Mouse (Mus musculus) heart, postnatal 0 days (tissue): ENCODE measurements around the gene Dnah17. TPM values are rescaled to one million over a fixed set of nuclear protein-coding genes. Genes with fewer than 3 reads are reported as not detected.

Experiments
- ATAC-seq: fragments of 200-750 bp; cut with Nextera tagmentation; 2 replicates; pipeline ENCODE4 v1.8.0; 2017; ENCODE audit warnings: low read depth, moderate number of reproducible peaks, moderate library complexity; ENCODE audit not compliant: insufficient read depth
- DNase-seq: peaks from one replicate; pipeline ENCODE4 v3.0.0-alpha.2; 2016; ENCODE audit warnings: low spot score
- H3K27ac ChIP-seq: fragments of 300-500 bp; sonication (generic); 2 replicates; pipeline ENCODE4 v1.5.1; 2014; ENCODE audit warnings: low read depth, mild to moderate bottlenecking
- H3K27me3 ChIP-seq: fragments of 300-500 bp; sonication (generic); 2 replicates; pipeline ENCODE4 v1.6.1; 2014; ENCODE audit warnings: low read length, mixed read lengths; ENCODE audit not compliant: control insufficient read depth, insufficient read depth
- H3K36me3 ChIP-seq: fragments of 300-500 bp; sonication (generic); replicated peaks from 2 replicates; pipeline ENCODE4 v1.6.1; 2014; ENCODE audit warnings: low read length, mixed read lengths; ENCODE audit not compliant: control insufficient read depth, insufficient read depth
- H3K4me1 ChIP-seq: fragments of 300-500 bp; sonication (generic); 2 replicates; pipeline ENCODE4 v1.6.1; 2014; ENCODE audit warnings: antibody characterized with exemption; ENCODE audit not compliant: control insufficient read depth, insufficient read depth
- H3K4me2 ChIP-seq: fragments of 300-500 bp; sonication (generic); 2 replicates; pipeline ENCODE4 v1.6.1; 2014; ENCODE audit warnings: low read depth, mild to moderate bottlenecking, low read length, moderate library complexity
- H3K4me3 ChIP-seq: fragments of 300-500 bp; sonication (generic); 2 replicates; pipeline ENCODE4 v1.5.1; 2014; ENCODE audit warnings: low read depth, low read length
- H3K9ac ChIP-seq: fragments of 300-500 bp; sonication (generic); replicated peaks from 2 replicates; pipeline ENCODE4 v1.6.1; 2014; ENCODE audit warnings: low read depth, low read length, mixed read lengths
- H3K9me3 ChIP-seq: fragments of 300-500 bp; sonication (generic); replicated peaks from 2 replicates; pipeline ENCODE4 v1.6.1; 2016; ENCODE audit warnings: low read length; ENCODE audit not compliant: control insufficient read depth
- CTCF ChIP-seq: IDR thresholded peaks from 2 replicates; pipeline ENCODE4 v1.5.1; 2016; ENCODE audit warnings: antibody characterized with exemption, control low read depth, low read depth
- EP300 ChIP-seq: IDR thresholded peaks from 2 replicates; pipeline ENCODE4 v1.6.1; 2016; ENCODE audit warnings: antibody characterized with exemption, low read depth
- WGBS: fragments of 180-500 bp; shearing (Covaris S2); extraction: QIAGEN DNeasy Blood & Tissue Kit; methylation state at CpG from one replicate; pipeline ENCODE4 v1.1.7; 2014; 5-methylcytosine and 5-hydroxymethylcytosine counted together
- polyA plus RNA-seq: library from polyadenylated mRNA; unstranded; fragments of >200 nt; fragmentation: Nextera tagmentation; extraction: Ambion mirVana; gene quantifications from 2 replicates; pipeline ENCODE4 v1.2.1, GENCODE M21; 2015
- total RNA-seq: library from RNA; depleted of rRNA; stranded (reverse); fragments of >200 nt; gene quantifications from 2 replicates; pipeline ENCODE4 v1.2.3, GENCODE M21; 2014; ENCODE audit warnings: low replicate concordance

Gene Dnah17
- total and polyA plus RNA-seq, 2 experiments from 2014 or later = 0.04 TPM; not detected in 1

- 0 out of 2 replicates have a peak, but pooled peaks cover 3% of the 10 kb centered on the region for H3K9me3 ChIP-seq
- H3K27ac ChIP-seq = peak overlapping the region; percentile 86
- 32% methylated on average over 2 of the region's 2 CpGs for WGBS
- peaks cover 26% of the 10 kb centered on the region for H3K36me3 ChIP-seq
- H3K4me2 ChIP-seq = no peak overlapping the region
- TF ChIP-seq CTCF = no peak
- no peak for TF ChIP-seq EP300
- ATAC-seq = peak; percentile 79
- no peak overlapping the region for H3K4me3 ChIP-seq
- peaks cover 15% of the 10 kb centered on the region; the same call in 1 of the 2 replicates for H3K4me1 ChIP-seq
- peak overlapping the region; percentile 36; the same call in 1 of the 2 replicates for H3K9ac ChIP-seq
- H3K27me3 ChIP-seq = no peaks in the 10 kb centered on the region
- peak; percentile 63 for DNase-seq
Observed at GRCm38 (mm10) chr11:118160763-118161162, 30.3 kb upstream of the Dnah17 start.

GRCm38 (mm10) chr11:118158753-118159152, 28.3 kb upstream of the Dnah17 start:
- no peaks in the 10 kb centered on the region for H3K27me3 ChIP-seq
- no peak overlapping the region for H3K27ac ChIP-seq
- no peak for DNase-seq
- H3K4me1 ChIP-seq = peaks cover 17% of the 10 kb centered on the region; the same call in 1 of the 2 replicates
- peaks cover 6% of the 10 kb centered on the region for H3K36me3 ChIP-seq
- no peak for ATAC-seq
- H3K9me3 ChIP-seq = 0 out of 2 replicates have a peak, but pooled peaks cover 4% of the 10 kb centered on the region
- no peak overlapping the region for H3K9ac ChIP-seq
- H3K4me3 ChIP-seq = no peak overlapping the region
- TF ChIP-seq EP300 (no peak), CTCF (no peak)
- 63% methylated on average over 4 of the region's 4 CpGs for WGBS
- H3K4me2 ChIP-seq = no peak overlapping the region

- Histone ChIP-seq H3K4me3 (no peak overlapping the region), H3K27me3 (no peaks in the 10 kb centered on the region), H3K36me3 (no peaks in the 10 kb centered on the region), H3K4me1 (peaks cover 23% of the 10 kb centered on the region), H3K9me3 (0 out of 2 replicates have a peak, but pooled peaks cover 4% of the 10 kb centered on the region), H3K9ac (no peak overlapping the region), H3K4me2 (no peak overlapping the region), H3K27ac (no peak overlapping the region)
- no peak for ATAC-seq
- TF ChIP-seq EP300 (no peak), CTCF (no peak)
- WGBS = 82% methylated on average over 8 of the region's 8 CpGs
- DNase-seq = no peak
Observed at GRCm38 (mm10) chr11:118156480-118157060, 26.1 kb upstream of the Dnah17 start.

GRCm38 (mm10) chr11:118152964-118153363, 22.5 kb upstream of the Dnah17 start:
- H3K9ac ChIP-seq = no peak overlapping the region
- no peak overlapping the region for H3K4me3 ChIP-seq
- H3K27me3 ChIP-seq = no peaks in the 10 kb centered on the region
- 37% methylated on average over 4 of the region's 4 CpGs for WGBS
- H3K4me1 ChIP-seq = peaks cover 31% of the 10 kb centered on the region
- ATAC-seq (peak; percentile 54; the same call in 1 of the 2 replicates), DNase-seq (peak; percentile 48)
- no peak overlapping the region for H3K4me2 ChIP-seq
- TF ChIP-seq CTCF (no peak), EP300 (no peak)
- H3K36me3 ChIP-seq = no peaks in the 10 kb centered on the region
- H3K27ac ChIP-seq = peak overlapping the region; percentile 40
- 0 out of 2 replicates have a peak, but pooled peaks cover 4% of the 10 kb centered on the region for H3K9me3 ChIP-seq

GRCm38 (mm10) chr11:118151423-118152180, 21.2 kb upstream of the Dnah17 start:
- WGBS = 63% methylated on average over 5 of the region's 5 CpGs
- TF ChIP-seq EP300 (no peak), CTCF (peak; percentile 15; the same call in 1 of the 2 replicates)
- 0 out of 2 replicates have a peak, but pooled peaks cover 4% of the 10 kb centered on the region for H3K9me3 ChIP-seq
- peak overlapping the region; percentile 49 for H3K27ac ChIP-seq
- no peak overlapping the region for H3K4me3 ChIP-seq
- no peak for DNase-seq
- no peak overlapping the region for H3K9ac ChIP-seq
- no peaks in the 10 kb centered on the region for H3K27me3 ChIP-seq
- H3K36me3 ChIP-seq = no peaks in the 10 kb centered on the region
- no peak overlapping the region for H3K4me2 ChIP-seq
- H3K4me1 ChIP-seq = peaks cover 31% of the 10 kb centered on the region
- 0 out of 2 replicates have a peak, but pooled peaks have one; percentile 7 for ATAC-seq
